Mouse (Mus musculus) limb, embryonic 12.5 days (tissue): ENCODE data around the gene Parp11. TPM values are rescaled to one million over a fixed set of nuclear protein-coding genes. Genes with fewer than 3 reads are reported as not detected.
"Not testable (repeated sequence)": the region's sequence is repeated elsewhere in the genome, so short reads cannot be mapped to it uniquely, and the experiment has no call there.

Experiments used
- ATAC-seq: fragments of 200-750 bp; cut with Nextera tagmentation; 2 replicates; pipeline ENCODE4 v1.8.0; 2017; ENCODE audit warnings: low read depth, moderate TSS enrichment; ENCODE audit not compliant: insufficient number of reproducible peaks, insufficient read depth, low FRiP score, low TSS enrichment
- H3K27ac ChIP-seq: fragments of 300-500 bp; sonication (generic); 2 replicates; pipeline ENCODE4 v1.5.1; 2016; ENCODE audit warnings: mild to moderate bottlenecking, moderate library complexity
- H3K27me3 ChIP-seq: fragments of 300-500 bp; sonication (generic); 2 replicates; pipeline ENCODE4 v1.6.1; 2016; ENCODE audit warnings: mild to moderate bottlenecking, moderate library complexity
- H3K36me3 ChIP-seq: fragments of 300-500 bp; sonication (generic); 2 replicates; pipeline ENCODE4 v1.6.1; 2016; ENCODE audit warnings: mild to moderate bottlenecking, moderate library complexity
- H3K4me1 ChIP-seq: fragments of 300-500 bp; sonication (generic); replicated peaks from 2 replicates; pipeline ENCODE4 v1.6.1; 2016
- H3K4me2 ChIP-seq: fragments of 300-500 bp; sonication (generic); 2 replicates; pipeline ENCODE4 v1.6.1; 2016; ENCODE audit warnings: mild to moderate bottlenecking, moderate library complexity
- H3K4me3 ChIP-seq: fragments of 300-500 bp; sonication (generic); replicated peaks from 2 replicates; pipeline ENCODE4 v1.5.1; 2016; ENCODE audit warnings: mild to moderate bottlenecking
- H3K9ac ChIP-seq: fragments of 300-500 bp; sonication (generic); replicated peaks from 2 replicates; pipeline ENCODE4 v1.6.1; 2016; ENCODE audit warnings: mild to moderate bottlenecking, moderate library complexity
- H3K9me3 ChIP-seq: fragments of 300-500 bp; sonication (generic); 2 replicates; pipeline ENCODE4 v1.6.1; 2016; ENCODE audit warnings: mild to moderate bottlenecking, moderate library complexity
- WGBS: fragments of 180-500 bp; shearing (Covaris S2); methylation state at CpG from one replicate; pipeline ENCODE4 v1.1.7; 2016; 5-methylcytosine and 5-hydroxymethylcytosine counted together
- polyA plus RNA-seq: library from polyadenylated mRNA; unstranded; fragments of >200 nt; fragmentation: Nextera tagmentation; extraction: Ambion mirVana; gene quantifications from 2 replicates; pipeline ENCODE4 v1.2.1, GENCODE M21; 2016

The Parp11 gene
- polyA plus RNA-seq, 1 experiment from 2014 or later, result 35.9 TPM

DNA sequence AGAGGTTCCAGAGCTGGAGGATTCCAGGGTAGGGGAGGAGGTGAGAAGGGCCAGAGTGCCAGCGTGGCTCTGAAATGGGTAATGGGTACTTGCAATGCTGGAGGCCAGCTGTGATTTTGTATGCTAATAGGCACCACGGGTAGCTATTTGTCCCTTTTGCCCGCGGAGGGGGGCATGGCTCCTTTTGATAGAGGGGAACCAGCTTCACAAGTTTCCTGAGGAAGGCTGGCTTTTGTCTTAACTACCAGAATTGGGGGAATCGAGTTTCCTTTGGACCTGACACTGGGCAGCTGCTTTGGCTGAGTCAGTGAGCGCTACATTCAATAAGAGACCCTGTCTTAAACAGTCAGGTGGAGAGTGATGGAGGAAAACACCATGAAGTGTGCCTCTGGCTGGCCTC, 49.2 kb downstream of the Parp11 start:
- Histone ChIP-seq H3K4me3 (no peak overlapping the region), H3K9ac (no peak overlapping the region), H3K9me3 (no peaks in the 10 kb centered on the region), H3K4me1 (peaks cover 25% of the 10 kb centered on the region), H3K27me3 (no peaks in the 10 kb centered on the region), H3K4me2 (no peak overlapping the region), H3K27ac (no peak overlapping the region), H3K36me3 (peaks cover 22% of the 10 kb centered on the region)
- 17% methylated on average over 6 of the region's 6 CpGs for WGBS
- no peak for ATAC-seq

GRCm38 (mm10) chr6:127496841-127497656, 50.4 kb downstream of the Parp11 start:
- ATAC-seq, result no peak
- Histone ChIP-seq H3K4me1 (peaks cover 25% of the 10 kb centered on the region), H3K9me3 (no peaks in the 10 kb centered on the region), H3K4me2 (no peak overlapping the region; the same call in 1 of the 2 replicates), H3K27me3 (no peaks in the 10 kb centered on the region), H3K4me3 (no peak overlapping the region), H3K9ac (no peak overlapping the region), H3K27ac (peak overlapping the region; percentile 56; the same call in 1 of the 2 replicates), H3K36me3 (peaks cover 12% of the 10 kb centered on the region)
- WGBS, result 53% methylated on average over 18 of the region's 18 CpGs

- no peak for ATAC-seq
- no peaks in the 10 kb centered on the region for H3K36me3 ChIP-seq
- no peak overlapping the region for H3K27ac ChIP-seq
- peaks cover 25% of the 10 kb centered on the region for H3K4me1 ChIP-seq
- H3K4me3 ChIP-seq, result no peak overlapping the region
- H3K27me3 ChIP-seq, result no peaks in the 10 kb centered on the region
- WGBS, result 77% methylated on average over 9 of the region's 9 CpGs
- H3K9ac ChIP-seq, result no peak overlapping the region
- no peaks in the 10 kb centered on the region for H3K9me3 ChIP-seq
- H3K4me2 ChIP-seq, result no peak overlapping the region
Measured at GRCm38 (mm10) chr6:127500119-127500518, 53.5 kb downstream of the Parp11 start.

DNA sequence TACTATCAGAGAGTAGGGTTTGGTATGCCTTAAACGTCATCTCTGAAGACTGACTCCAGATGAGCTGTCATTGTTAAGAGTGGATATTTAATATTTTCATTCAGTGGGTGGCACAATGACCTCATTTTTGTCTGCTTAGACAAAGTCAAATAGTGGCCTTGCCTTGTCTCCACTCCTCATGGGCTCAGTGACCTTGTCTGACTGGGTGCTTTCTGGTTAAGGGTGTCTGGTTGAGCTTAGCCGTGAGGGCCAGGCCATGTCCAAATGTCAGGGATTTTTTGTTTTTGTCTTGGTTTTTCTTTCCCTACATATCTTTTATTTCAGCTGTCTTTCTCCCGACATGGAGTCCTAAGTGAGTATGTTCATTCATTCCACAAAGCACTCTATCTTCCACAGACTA, 54.2 kb downstream of the Parp11 start:
- H3K27ac ChIP-seq, result no peak overlapping the region
- peaks cover 20% of the 10 kb centered on the region for H3K4me1 ChIP-seq
- ATAC-seq, result no peak
- 88% methylated on average over 3 of the region's 3 CpGs for WGBS
- H3K4me3 ChIP-seq, result no peak overlapping the region
- no peaks in the 10 kb centered on the region for H3K9me3 ChIP-seq
- H3K36me3 ChIP-seq, result no peaks in the 10 kb centered on the region
- no peaks in the 10 kb centered on the region for H3K27me3 ChIP-seq
- H3K9ac ChIP-seq, result no peak overlapping the region
- no peak overlapping the region for H3K4me2 ChIP-seq

DNA sequence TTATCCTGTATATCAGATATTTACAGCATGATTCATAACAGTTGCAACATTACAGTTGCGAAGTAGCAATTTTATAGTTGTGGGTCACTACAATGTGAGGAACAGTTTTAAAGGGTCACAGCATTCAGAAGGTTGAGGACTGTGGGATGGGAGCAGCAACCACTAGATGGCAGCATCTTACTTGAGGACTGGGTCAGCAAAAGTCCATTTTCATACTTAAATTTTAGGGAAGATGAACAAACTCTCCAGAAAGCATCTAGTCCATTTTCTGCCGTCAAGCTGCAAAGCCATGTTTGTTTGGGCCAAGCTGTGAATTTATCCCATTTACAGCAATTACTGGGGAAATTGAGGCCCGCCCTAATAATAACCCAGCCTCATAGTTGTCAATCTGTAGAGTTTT, 55.9 kb downstream of the Parp11 start:
- no peaks in the 10 kb centered on the region for H3K9me3 ChIP-seq
- H3K27ac ChIP-seq, result no peak overlapping the region
- no peak overlapping the region for H3K4me2 ChIP-seq
- peaks cover 3% of the 10 kb centered on the region; the same call in 1 of the 2 replicates for H3K4me1 ChIP-seq
- no peak overlapping the region for H3K9ac ChIP-seq
- H3K36me3 ChIP-seq, result no peaks in the 10 kb centered on the region
- no peaks in the 10 kb centered on the region for H3K27me3 ChIP-seq
- WGBS, result 57% methylated on average over 3 of the region's 3 CpGs
- H3K4me3 ChIP-seq, result no peak overlapping the region
- ATAC-seq, result no peak

DNA sequence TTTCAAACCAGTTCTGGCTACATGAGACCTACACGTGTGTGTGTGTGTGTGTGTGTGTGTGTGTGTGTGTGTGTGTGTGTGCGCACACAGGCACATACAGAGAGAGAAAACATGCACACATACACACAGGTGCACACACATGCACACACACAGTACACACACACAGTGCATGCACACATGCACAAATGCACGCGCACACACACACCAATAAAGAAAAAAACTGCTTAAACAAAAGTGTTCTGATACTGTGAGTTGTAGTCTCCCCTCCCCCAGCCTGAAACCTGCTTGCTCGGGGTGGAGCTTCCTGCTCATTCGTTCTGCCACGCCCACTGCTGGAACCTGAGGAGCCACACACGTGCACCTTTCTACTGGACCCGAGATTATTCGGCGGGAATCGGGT, 67.1 kb downstream of the Parp11 start:
- not testable (repeated sequence) for H3K27me3 ChIP-seq, H3K4me2 ChIP-seq, H3K4me3 ChIP-seq, H3K4me1 ChIP-seq, H3K9ac ChIP-seq, H3K36me3 ChIP-seq, ATAC-seq, H3K27ac ChIP-seq
- H3K9me3 ChIP-seq, result peaks cover 14% of the 10 kb centered on the region
- WGBS, result 88% methylated on average over 6 of the region's 12 CpGs

GRCm38 (mm10) chr6:127521176-127521575, 74.5 kb downstream of the Parp11 start:
- H3K27me3 ChIP-seq, result no peaks in the 10 kb centered on the region
- H3K9me3 ChIP-seq, result no peaks in the 10 kb centered on the region
- 76% methylated on average over 8 of the region's 8 CpGs for WGBS
- H3K4me1 ChIP-seq, result no peaks in the 10 kb centered on the region
- H3K4me2 ChIP-seq, result no peak overlapping the region
- no peaks in the 10 kb centered on the region for H3K36me3 ChIP-seq
- H3K4me3 ChIP-seq, result no peak overlapping the region
- ATAC-seq, result no peak
- H3K9ac ChIP-seq, result no peak overlapping the region
- H3K27ac ChIP-seq, result no peak overlapping the region

- ATAC-seq, result no peak
- Histone ChIP-seq H3K4me1 (no peaks in the 10 kb centered on the region), H3K36me3 (no peaks in the 10 kb centered on the region), H3K27ac (no peak overlapping the region), H3K9ac (no peak overlapping the region), H3K4me2 (no peak overlapping the region), H3K4me3 (no peak overlapping the region), H3K27me3 (no peaks in the 10 kb centered on the region), H3K9me3 (no peaks in the 10 kb centered on the region)
- 57% methylated on average over 9 of the region's 9 CpGs for WGBS
Measured at GRCm38 (mm10) chr6:127522326-127522725, 75.7 kb downstream of the Parp11 start.

- Histone ChIP-seq H3K27ac (no peak overlapping the region), H3K9me3 (no peaks in the 10 kb centered on the region), H3K27me3 (no peaks in the 10 kb centered on the region; the same call in 1 of the 2 replicates), H3K9ac (no peak overlapping the region), H3K4me3 (no peak overlapping the region), H3K4me2 (no peak overlapping the region), H3K4me1 (no peaks in the 10 kb centered on the region), H3K36me3 (no peaks in the 10 kb centered on the region)
- no peak for ATAC-seq
- 36% methylated on average over 8 of the region's 8 CpGs for WGBS
Measured at GRCm38 (mm10) chr6:127524442-127524841, 77.8 kb downstream of the Parp11 start.

GRCm38 (mm10) chr6:127528625-127529024, 82.0 kb downstream of the Parp11 start:
- 84% methylated on average over 7 of the region's 7 CpGs for WGBS

GRCm38 (mm10) chr6:127529451-127529850, 82.8 kb downstream of the Parp11 start:
- H3K27ac ChIP-seq, result no peak overlapping the region
- H3K4me3 ChIP-seq, result no peak overlapping the region
- H3K9ac ChIP-seq, result no peak overlapping the region
- no peaks in the 10 kb centered on the region for H3K9me3 ChIP-seq
- no peak for ATAC-seq
- no peaks in the 10 kb centered on the region; the same call in 1 of the 2 replicates for H3K27me3 ChIP-seq
- WGBS, result 76% methylated on average over 2 of the region's 2 CpGs
- H3K4me1 ChIP-seq, result no peaks in the 10 kb centered on the region
- H3K36me3 ChIP-seq, result no peaks in the 10 kb centered on the region
- H3K4me2 ChIP-seq, result no peak overlapping the region

More at GRCm38 (mm10) chr6:127528625-127529024, 82.0 kb downstream of the Parp11 start:
- H3K9me3 ChIP-seq, result no peaks in the 10 kb centered on the region
- H3K27me3 ChIP-seq, result no peaks in the 10 kb centered on the region; the same call in 1 of the 2 replicates
- no peak overlapping the region for H3K27ac ChIP-seq
- H3K36me3 ChIP-seq, result no peaks in the 10 kb centered on the region
- no peak for ATAC-seq
- no peaks in the 10 kb centered on the region for H3K4me1 ChIP-seq
- no peak overlapping the region for H3K4me3 ChIP-seq
- H3K9ac ChIP-seq, result no peak overlapping the region
- no peak overlapping the region for H3K4me2 ChIP-seq

GRCm38 (mm10) chr6:127530206-127530605, 83.6 kb downstream of the Parp11 start:
- H3K4me1 ChIP-seq, result no peaks in the 10 kb centered on the region
- no peaks in the 10 kb centered on the region for H3K9me3 ChIP-seq
- no peak for ATAC-seq
- no peak overlapping the region for H3K4me3 ChIP-seq
- H3K36me3 ChIP-seq, result no peaks in the 10 kb centered on the region
- no peak overlapping the region for H3K27ac ChIP-seq
- no peak overlapping the region for H3K4me2 ChIP-seq
- no peaks in the 10 kb centered on the region; the same call in 1 of the 2 replicates for H3K27me3 ChIP-seq
- H3K9ac ChIP-seq, result no peak overlapping the region
- WGBS, result 57% methylated on average over 3 of the region's 3 CpGs
